Mouse (Mus musculus) embryo, embryonic 11 days (tissue): ENCODE data around the gene Ube2c.
"Not testable (repeated sequence)": the region's sequence is repeated elsewhere in the genome, so short reads cannot be mapped to it uniquely, and the experiment has no call there.

Experiments
- DNase-seq: peaks from one replicate; pipeline ENCODE4 v3.0.0-alpha.2; 2015

Gene Ube2c

GRCm38 (mm10) chr2:164790451-164790850 lies 20.8 kb downstream of the Ube2c start:
- no peak for DNase-seq

GRCm38 (mm10) chr2:164791841-164792261 lies 22.2 kb downstream of the Ube2c start:
- DNase-seq, result no peak

GRCm38 (mm10) chr2:164792400-164793190 lies 22.9 kb downstream of the Ube2c start:
- DNase-seq, result no peak

GRCm38 (mm10) chr2:164793236-164793635 lies 23.5 kb downstream of the Ube2c start:
- peak; percentile 66 for DNase-seq

- no peak for DNase-seq
Measured at GRCm38 (mm10) chr2:164793772-164794171, 24.1 kb downstream of the Ube2c start.

GRCm38 (mm10) chr2:164794293-164794692 lies 24.6 kb downstream of the Ube2c start:
- DNase-seq, result peak; percentile 92

- no peak for DNase-seq
Measured at GRCm38 (mm10) chr2:164795868-164796267, 26.2 kb downstream of the Ube2c start.

GRCm38 (mm10) chr2:164798554-164798953 lies 28.9 kb downstream of the Ube2c start:
- DNase-seq, result not testable (repeated sequence)

- no peak for DNase-seq
Measured at GRCm38 (mm10) chr2:164800252-164801004, 30.7 kb downstream of the Ube2c start.

GRCm38 (mm10) chr2:164803201-164803920 lies 33.7 kb downstream of the Ube2c start:
- no peak for DNase-seq

GRCm38 (mm10) chr2:164803921-164804313 lies 34.2 kb downstream of the Ube2c start:
- DNase-seq, result no peak

GRCm38 (mm10) chr2:164804533-164805331 lies 35.0 kb downstream of the Ube2c start, which contains the start of the genes Acot8 and Zswim3:
TSS of gene Acot8 (minus strand) at chr2:164804882.
TSS of gene Zswim3 (plus strand) at chr2:164805098.
- peak; percentile 98 for DNase-seq

GRCm38 (mm10) chr2:164805332-164805718 lies 35.6 kb downstream of the Ube2c start:
- no peak for DNase-seq

GRCm38 (mm10) chr2:164806614-164807013 lies 36.9 kb downstream of the Ube2c start:
- DNase-seq, result no peak

GRCm38 (mm10) chr2:164813557-164813956 lies 43.9 kb downstream of the Ube2c start:
- DNase-seq, result no peak

- no peak for DNase-seq
Measured at GRCm38 (mm10) chr2:164815348-164815747, 45.6 kb downstream of the Ube2c start.

- no peak for DNase-seq
Measured at GRCm38 (mm10) chr2:164815821-164816220, 46.1 kb downstream of the Ube2c start.

GRCm38 (mm10) chr2:164817206-164817605 lies 47.5 kb downstream of the Ube2c start:
- no peak for DNase-seq

- peak; percentile 50 for DNase-seq
Measured at GRCm38 (mm10) chr2:164817703-164818102, 48.0 kb downstream of the Ube2c start.

- no peak for DNase-seq
Measured at GRCm38 (mm10) chr2:164821060-164821459, 51.4 kb downstream of the Ube2c start.

- peak; percentile 97 for DNase-seq
Measured at GRCm38 (mm10) chr2:164822636-164823165, 53.0 kb downstream of the Ube2c start, which contains the start of gene Zswim1. TSS of gene Zswim1 (plus strand) at chr2:164822686.

- peak; percentile 62 for DNase-seq
Measured at GRCm38 (mm10) chr2:164823181-164823585, 53.5 kb downstream of the Ube2c start.
